Mouse (Mus musculus) embryonic facial prominence, embryonic 10.5 days (tissue): ENCODE results near the gene Otub1. TPM values are rescaled to one million over a fixed set of nuclear protein-coding genes. Genes with fewer than 3 reads are reported as not detected.

Experiments
- DNase-seq: peaks from one replicate; pipeline ENCODE4 v3.0.0-alpha.2; 2017; ENCODE audit warnings: low spot score
- H3K27ac ChIP-seq: fragments of 300-500 bp; sonication (generic); replicated peaks from 2 replicates; pipeline ENCODE4 v1.5.1; 2016; ENCODE audit warnings: mild to moderate bottlenecking
- H3K27me3 ChIP-seq: fragments of 300-500 bp; sonication (generic); replicated peaks from 2 replicates; pipeline ENCODE4 v1.6.1; 2016; ENCODE audit warnings: low read depth, mild to moderate bottlenecking; ENCODE audit not compliant: poor library complexity, severe bottlenecking
- H3K36me3 ChIP-seq: fragments of 300-500 bp; sonication (generic); replicated peaks from 2 replicates; pipeline ENCODE4 v1.6.1; 2016; ENCODE audit warnings: mild to moderate bottlenecking, moderate library complexity
- H3K4me1 ChIP-seq: fragments of 300-500 bp; sonication (generic); 2 replicates; pipeline ENCODE4 v1.6.1; 2016
- H3K4me3 ChIP-seq: fragments of 300-500 bp; sonication (generic); 2 replicates; pipeline ENCODE4 v1.5.1; 2016; ENCODE audit warnings: mild to moderate bottlenecking, moderate library complexity
- H3K9me3 ChIP-seq: fragments of 300-500 bp; sonication (generic); 2 replicates; pipeline ENCODE4 v1.6.1; 2016; ENCODE audit warnings: mild to moderate bottlenecking
- WGBS: fragments of 180-500 bp; shearing (Covaris S2); methylation state at CpG from one replicate; pipeline ENCODE4 v1.1.7; 2016; 5-methylcytosine and 5-hydroxymethylcytosine counted together
- polyA plus RNA-seq: library from polyadenylated mRNA; unstranded; fragments of >200 nt; fragmentation: Nextera tagmentation; extraction: Ambion mirVana; gene quantifications from 2 replicates; pipeline ENCODE4 v1.2.1, GENCODE M21; 2016

The Otub1 gene
- polyA plus RNA-seq, 1 experiment from 2014 or later, result 276 TPM

DNA sequence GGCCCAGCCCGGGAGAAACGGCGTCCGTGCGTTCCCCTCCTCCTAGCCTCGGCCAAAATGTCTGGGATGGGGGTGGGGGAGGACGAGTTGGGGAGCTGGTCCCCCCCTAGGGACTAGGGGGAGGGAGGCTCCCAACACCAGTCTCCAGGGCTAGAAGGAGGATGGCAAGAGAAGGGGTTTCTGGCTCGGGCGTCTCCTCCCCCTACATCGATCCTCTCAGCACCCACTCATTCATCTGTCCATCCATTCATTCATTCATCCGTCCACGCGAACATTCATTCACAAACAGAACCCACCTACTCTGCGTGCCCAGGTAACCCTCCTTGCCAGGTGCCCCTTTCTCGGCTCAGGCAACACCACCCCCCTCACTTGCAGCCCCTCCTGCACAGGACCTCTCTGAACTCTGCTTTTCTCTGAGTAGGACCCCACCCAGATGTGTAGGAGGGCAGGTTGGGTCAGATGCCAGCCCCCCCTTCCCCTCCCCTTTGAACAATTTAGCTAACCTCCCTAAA is 39.9 kb downstream of the Otub1 start:
- Histone ChIP-seq H3K27me3 (peaks cover 94% of the 10 kb centered on the region), H3K9me3 (no peaks in the 10 kb centered on the region), H3K4me1 (peaks cover 64% of the 10 kb centered on the region), H3K4me3 (peak overlapping the region; percentile 73), H3K36me3 (no peaks in the 10 kb centered on the region), H3K27ac (peak overlapping the region; percentile 81)
- no peak for DNase-seq
- WGBS, result 3% methylated on average over 15 of the region's 15 CpGs

DNA sequence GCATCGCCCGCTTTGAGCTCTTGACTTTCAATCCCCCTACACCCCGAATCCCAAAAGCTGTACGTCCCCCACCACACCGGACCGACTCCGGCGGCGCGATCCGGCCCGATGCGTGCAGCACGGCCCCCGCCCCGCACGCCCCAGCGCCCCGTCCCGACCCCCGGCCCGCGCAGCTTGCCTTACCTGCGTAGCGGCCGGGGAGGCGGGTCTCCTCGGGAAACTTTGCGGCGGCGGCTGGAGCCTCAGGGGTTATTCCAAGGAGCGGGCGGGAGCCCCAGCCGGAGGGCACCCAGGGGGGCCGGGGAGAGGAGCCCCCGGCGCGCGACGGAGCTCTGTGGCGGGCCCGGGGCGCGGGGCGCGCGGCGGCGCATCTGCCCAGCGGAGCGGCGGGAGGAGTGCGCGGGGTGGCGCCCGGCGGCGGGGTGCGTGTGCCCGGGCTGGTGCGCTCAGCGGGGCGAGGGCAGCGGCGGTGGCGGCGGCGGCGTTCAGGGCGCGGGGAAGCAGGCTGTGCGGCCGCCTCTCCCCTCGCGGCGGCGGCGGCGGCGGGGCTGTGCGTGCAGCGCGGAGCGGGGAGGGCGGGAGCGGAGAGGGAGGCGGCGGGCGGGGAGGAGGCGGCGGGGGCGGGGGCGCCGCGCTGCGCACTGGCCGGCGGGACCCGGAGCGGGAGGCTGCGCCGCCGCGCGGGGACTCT is 40.5 kb downstream of the Otub1 start:
- peaks cover 94% of the 10 kb centered on the region for H3K27me3 ChIP-seq
- under 1% methylated on average over 92 of the region's 105 CpGs for WGBS

DNA sequence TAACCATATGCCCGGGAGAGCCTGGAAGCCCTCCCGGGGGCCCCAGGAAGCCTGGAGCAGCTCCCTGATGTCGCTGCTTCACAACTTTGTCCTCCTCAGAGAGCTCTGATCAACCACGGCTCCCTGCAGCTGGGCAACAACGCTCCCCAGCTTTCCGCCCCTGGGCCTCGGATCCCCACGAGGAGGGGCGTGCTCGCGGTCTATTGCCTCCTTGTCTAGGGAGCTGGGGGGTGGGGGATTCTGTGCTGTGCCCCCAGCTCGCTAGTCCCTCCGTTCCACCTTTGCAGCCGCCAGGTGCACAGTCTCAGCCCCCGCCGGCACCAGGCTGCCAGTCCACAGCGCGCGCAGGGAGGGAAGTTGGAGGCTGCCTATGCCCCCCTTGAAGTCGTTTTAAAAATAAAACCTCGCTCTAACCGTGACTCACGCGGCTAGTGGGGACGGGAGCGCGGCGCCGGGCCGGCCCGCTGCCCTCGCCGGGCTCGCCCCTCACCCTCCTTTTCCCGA is 41.2 kb downstream of the Otub1 start:
- peak overlapping the region; percentile 81 for H3K27ac ChIP-seq
- DNase-seq, result peak; percentile 50

More for the DNA sequence above, 40.5 kb downstream of the Otub1 start:
- Histone ChIP-seq H3K9me3 (no peaks in the 10 kb centered on the region), H3K27ac (peak overlapping the region; percentile 81), H3K4me1 (peaks cover 63% of the 10 kb centered on the region), H3K4me3 (peak overlapping the region; percentile 73), H3K36me3 (no peaks in the 10 kb centered on the region)
- DNase-seq, result peak; percentile 65

DNA sequence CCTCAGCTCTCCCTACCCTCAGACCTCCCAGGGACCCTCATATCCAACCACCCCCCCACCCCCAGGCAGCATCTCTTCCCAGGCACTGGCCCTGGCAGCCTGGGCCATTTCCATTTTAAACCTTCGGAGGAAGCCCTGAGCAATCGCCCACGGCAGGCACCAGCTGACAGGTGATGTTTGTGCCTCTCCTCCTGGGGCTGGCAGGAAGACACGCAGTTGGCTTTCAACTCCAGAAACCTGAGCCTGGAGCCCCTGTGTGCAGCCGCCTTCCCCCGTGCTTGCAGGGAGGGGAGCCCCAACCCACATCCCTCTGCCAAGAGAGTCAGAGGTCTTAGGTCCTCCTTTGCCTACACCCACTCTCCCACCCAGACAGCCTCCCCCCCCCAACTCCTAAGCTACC is 41.9 kb downstream of the Otub1 start:
- Histone ChIP-seq H3K4me1 (peaks cover 76% of the 10 kb centered on the region), H3K27ac (no peak overlapping the region), H3K36me3 (no peaks in the 10 kb centered on the region), H3K27me3 (peaks cover 100% of the 10 kb centered on the region), H3K9me3 (no peaks in the 10 kb centered on the region), H3K4me3 (peak overlapping the region; percentile 73)
- DNase-seq, result peak; percentile 42
- WGBS, result 7% methylated on average over 6 of the region's 6 CpGs

More for the DNA sequence above, 41.2 kb downstream of the Otub1 start:
- Histone ChIP-seq H3K9me3 (no peaks in the 10 kb centered on the region), H3K4me1 (peaks cover 70% of the 10 kb centered on the region), H3K27me3 (peaks cover 97% of the 10 kb centered on the region), H3K4me3 (peak overlapping the region; percentile 73), H3K36me3 (no peaks in the 10 kb centered on the region)
- WGBS, result under 1% methylated on average over 35 of the region's 35 CpGs

DNA sequence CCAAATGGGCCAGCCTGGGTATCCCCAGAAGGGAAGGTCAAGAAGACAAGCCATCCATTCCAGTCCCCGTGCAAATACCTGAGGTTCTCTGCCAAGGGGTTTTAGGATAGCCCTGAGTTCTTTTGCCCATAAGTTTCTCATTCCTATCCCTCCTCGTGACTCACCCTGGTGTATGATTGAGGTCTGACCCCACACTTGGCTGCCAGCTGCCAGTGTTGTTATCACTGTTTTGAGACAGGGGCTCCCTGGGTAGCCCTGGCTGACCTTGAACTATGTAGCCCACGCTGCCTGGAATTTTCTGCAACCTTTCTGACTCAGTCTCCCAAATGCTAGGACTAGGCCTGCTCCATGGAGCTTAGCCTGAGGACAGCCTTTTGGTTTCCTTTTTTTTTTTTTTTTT is 45.1 kb downstream of the Otub1 start:
- H3K27me3 ChIP-seq, result peaks cover 100% of the 10 kb centered on the region
- no peak for DNase-seq
- no peaks in the 10 kb centered on the region for H3K36me3 ChIP-seq
- H3K4me3 ChIP-seq, result no peak overlapping the region
- H3K9me3 ChIP-seq, result no peaks in the 10 kb centered on the region
- no peak overlapping the region for H3K27ac ChIP-seq
- 66% methylated on average over 3 of the region's 3 CpGs for WGBS
- H3K4me1 ChIP-seq, result peaks cover 80% of the 10 kb centered on the region

DNA sequence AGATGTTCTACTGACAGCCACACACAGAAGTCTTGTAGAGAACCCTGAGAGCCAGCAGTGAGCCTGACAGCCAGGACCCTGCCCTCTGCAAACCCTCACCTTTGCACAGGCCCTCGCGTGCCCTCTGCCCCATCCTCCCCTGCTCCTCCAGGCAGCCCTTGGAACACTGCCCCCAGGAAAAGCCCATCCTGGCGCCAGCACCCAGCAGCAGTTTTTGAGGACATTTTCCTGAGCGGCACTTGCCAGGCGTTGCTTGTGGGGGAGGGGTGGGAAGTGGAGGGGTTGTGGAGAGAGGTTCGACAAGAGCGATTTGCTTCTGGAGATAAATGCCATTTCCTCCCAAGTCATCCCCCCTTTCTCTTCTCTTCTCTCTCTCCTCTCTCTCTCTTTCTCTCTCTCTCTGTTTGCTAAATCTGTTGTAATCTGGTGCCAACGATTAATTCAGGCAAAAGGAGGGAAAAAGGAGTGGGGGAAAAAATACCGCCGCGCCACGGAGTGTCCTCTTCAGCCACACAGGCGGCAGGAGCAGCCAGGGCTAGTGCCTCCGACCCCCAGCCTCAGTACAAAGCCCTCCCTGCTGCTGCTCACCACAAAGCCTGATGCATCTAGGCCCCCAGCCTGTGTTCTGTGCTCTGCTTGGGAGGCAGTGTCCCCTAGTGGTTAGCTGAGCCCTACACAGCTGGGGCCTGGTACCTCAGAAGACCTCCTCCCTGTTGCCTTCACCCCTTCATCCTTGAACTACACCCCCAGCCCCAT is 45.8 kb downstream of the Otub1 start:
- Histone ChIP-seq H3K4me1 (peaks cover 78% of the 10 kb centered on the region), H3K27me3 (peaks cover 100% of the 10 kb centered on the region), H3K36me3 (no peaks in the 10 kb centered on the region), H3K9me3 (no peaks in the 10 kb centered on the region), H3K4me3 (peak overlapping the region; percentile 38), H3K27ac (peak overlapping the region; percentile 72)
- DNase-seq, result peak; percentile 69
- 4% methylated on average over 14 of the region's 14 CpGs for WGBS

DNA sequence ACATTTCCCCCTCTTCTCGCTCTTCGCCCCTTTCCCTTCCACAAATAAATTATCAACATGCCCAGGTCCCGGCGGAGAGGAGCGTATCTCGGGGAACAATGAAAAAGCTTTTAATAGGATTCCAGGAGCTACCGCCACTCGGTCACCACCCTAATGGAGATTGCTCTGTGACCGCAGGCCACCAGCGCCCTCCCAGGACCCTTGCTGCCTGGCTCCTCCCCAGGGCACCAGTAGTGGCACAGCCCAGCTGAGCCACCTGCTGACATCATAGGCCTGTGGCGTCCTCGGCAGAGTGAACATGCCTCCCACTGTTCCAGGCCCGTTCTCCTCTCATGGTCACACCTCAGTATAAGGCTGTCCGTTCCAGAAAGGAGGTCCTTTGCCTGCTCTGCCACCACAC is 48.4 kb downstream of the Otub1 start:
- Histone ChIP-seq H3K4me1 (peaks cover 83% of the 10 kb centered on the region), H3K4me3 (no peak overlapping the region), H3K27ac (peak overlapping the region; percentile 48), H3K36me3 (no peaks in the 10 kb centered on the region), H3K9me3 (no peaks in the 10 kb centered on the region), H3K27me3 (peaks cover 95% of the 10 kb centered on the region)
- WGBS, result 34% methylated on average over 14 of the region's 14 CpGs
- no peak for DNase-seq

DNA sequence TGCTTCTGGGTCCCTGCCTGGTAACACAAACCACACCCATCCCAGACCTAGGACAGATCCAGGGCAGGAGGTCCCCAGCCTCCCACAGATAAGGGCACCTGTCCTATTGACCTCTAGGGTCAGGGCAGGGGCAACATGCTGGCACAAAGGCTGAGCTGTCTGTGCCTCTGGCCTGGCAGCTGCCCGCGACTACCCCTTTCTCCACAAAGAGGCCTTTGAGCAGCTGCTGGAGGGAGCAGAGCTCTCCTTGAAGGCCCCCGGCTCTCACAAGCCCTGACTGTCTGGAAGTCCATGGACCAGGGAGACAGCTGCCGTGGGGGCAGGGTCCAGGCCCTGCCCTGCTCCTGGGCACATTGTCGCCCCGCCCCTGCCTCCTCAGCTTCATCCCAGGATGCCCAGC is 50.9 kb downstream of the Otub1 start:
- 0 out of 2 replicates have a peak overlapping the region, but pooled peaks have one; percentile 5 for H3K4me3 ChIP-seq
- 38% methylated on average over 6 of the region's 6 CpGs for WGBS
- no peaks in the 10 kb centered on the region for H3K36me3 ChIP-seq
- peaks cover 91% of the 10 kb centered on the region for H3K27me3 ChIP-seq
- no peaks in the 10 kb centered on the region for H3K9me3 ChIP-seq
- H3K27ac ChIP-seq, result peak overlapping the region; percentile 21; the same call in 1 of the 2 replicates
- peak; percentile 43 for DNase-seq
- H3K4me1 ChIP-seq, result peaks cover 84% of the 10 kb centered on the region

DNA sequence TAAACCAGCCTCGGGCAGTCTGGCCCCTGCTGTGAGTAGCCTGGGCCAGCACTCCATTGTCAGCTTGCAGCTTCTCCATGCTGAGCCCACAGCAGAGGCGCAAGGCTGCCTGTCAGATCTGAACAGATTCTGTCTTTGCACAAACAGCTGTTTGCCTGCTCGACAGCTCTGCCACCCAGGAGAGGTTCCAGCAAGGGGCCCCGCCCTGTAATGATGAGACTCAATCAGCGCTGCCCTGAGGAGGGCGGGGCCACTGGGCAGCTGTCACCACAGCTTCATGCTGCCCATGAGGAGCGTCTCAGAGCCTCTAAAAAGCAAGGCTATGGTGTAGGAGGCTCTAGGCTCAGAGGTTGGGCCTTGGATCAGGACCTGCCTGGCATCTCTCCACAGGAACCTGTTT is 52.9 kb downstream of the Otub1 start:
- 32% methylated on average over 7 of the region's 7 CpGs for whole genome bisulfite sequencing

DNA sequence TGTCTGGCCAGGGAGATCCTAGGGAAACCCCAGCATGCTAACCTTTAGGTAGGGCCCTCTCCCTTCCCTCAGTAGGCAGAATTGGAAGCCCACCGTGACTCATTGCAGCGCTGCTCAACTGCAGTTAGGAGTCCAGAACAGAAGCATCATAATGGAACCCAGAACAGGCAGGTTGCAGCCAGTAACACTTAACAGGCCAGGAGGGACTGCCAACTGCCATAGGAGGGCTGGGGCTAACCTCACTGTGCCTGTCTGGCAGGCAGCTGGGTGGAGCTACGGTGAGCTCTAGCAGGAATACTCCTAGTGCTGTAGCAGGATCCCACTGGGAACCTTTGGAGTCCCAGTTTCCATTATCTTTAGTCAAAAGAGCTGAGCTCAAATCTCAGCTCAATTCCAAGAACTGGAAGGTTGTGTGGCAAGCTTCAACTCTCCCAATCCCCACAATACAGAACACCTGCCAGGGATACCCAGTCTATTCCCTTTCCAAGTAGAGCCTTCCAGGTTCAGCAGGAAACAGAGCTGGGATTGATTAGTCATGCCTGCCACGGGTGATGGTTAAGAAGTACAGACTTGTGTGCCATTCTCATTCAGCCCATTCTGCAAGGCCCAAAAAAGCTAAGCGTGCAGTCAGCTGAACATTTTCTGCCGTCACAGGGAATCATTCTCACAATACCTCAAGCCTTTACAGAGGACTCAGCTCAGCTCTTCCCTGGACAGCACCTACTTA is 54.0 kb downstream of the Otub1 start:
- H3K4me1 ChIP-seq, result peaks cover 93% of the 10 kb centered on the region
- no peaks in the 10 kb centered on the region for H3K9me3 ChIP-seq
- peaks cover 90% of the 10 kb centered on the region for H3K27me3 ChIP-seq
- no peak overlapping the region; the same call in 1 of the 2 replicates for H3K27ac ChIP-seq
- no peaks in the 10 kb centered on the region for H3K36me3 ChIP-seq
- no peak overlapping the region for H3K4me3 ChIP-seq
- DNase-seq, result no peak
- 83% methylated on average over 6 of the region's 6 CpGs for WGBS

More for the DNA sequence above, 52.9 kb downstream of the Otub1 start:
- Histone ChIP-seq H3K36me3 (no peaks in the 10 kb centered on the region), H3K4me3 (no peak overlapping the region; the same call in 1 of the 2 replicates), H3K27ac (peak overlapping the region; percentile 57; the same call in 1 of the 2 replicates), H3K4me1 (peaks cover 93% of the 10 kb centered on the region), H3K9me3 (no peaks in the 10 kb centered on the region), H3K27me3 (peaks cover 91% of the 10 kb centered on the region)
- DNase-seq, result no peak

DNA sequence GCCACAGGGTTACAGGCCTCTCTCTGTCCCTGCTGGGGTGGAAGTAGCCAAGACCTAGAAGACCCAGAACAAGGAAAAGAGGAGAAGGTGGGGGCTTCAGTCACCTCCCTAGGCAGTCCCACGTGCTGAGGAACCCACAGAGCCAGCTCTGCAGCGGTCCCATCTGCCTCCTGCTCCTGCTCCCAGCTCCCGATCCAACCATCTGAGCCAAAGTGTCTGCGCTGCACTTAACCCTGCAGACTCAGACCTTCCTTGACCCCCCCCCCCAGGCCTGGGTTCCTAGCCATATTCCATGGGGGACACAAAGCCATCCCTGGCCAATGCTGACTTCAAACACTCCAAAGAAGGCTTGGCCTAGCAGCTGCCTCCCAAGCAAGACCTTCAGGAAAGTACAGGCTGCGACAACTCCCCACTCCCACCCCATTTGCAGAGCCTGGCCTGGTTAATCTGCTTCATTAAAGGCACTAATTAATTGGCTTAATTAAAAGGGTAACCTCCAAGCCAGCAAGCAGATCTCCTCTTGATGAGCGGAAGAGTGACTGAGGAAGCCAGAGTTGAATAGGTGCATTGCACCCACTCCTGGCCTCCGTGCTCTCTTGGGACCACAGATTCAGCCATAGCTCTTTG is 54.7 kb downstream of the Otub1 start:
- H3K36me3 ChIP-seq, result no peaks in the 10 kb centered on the region
- no peaks in the 10 kb centered on the region for H3K9me3 ChIP-seq
- no peak for DNase-seq
- H3K4me3 ChIP-seq, result no peak overlapping the region
- peaks cover 90% of the 10 kb centered on the region for H3K27me3 ChIP-seq
- WGBS, result 79% methylated on average over 7 of the region's 7 CpGs
- H3K4me1 ChIP-seq, result peaks cover 93% of the 10 kb centered on the region
- H3K27ac ChIP-seq, result peak overlapping the region; percentile 66
